Mouse (Mus musculus) forebrain, embryonic 14.5 days (tissue): ENCODE measurements around the gene Zfp986. TPM values are rescaled to one million over a fixed set of nuclear protein-coding genes. Genes with fewer than 3 reads are reported as not detected.
A peak's percentile ranks its signal among the peaks of the same experiment; 100 is the strongest.
"Not testable (repeated sequence)": the region's sequence is repeated elsewhere in the genome, so short reads cannot be mapped to it uniquely, and the experiment has no call there.

ENCODE experiments used
- ATAC-seq: fragments of 200-750 bp; cut with Nextera tagmentation; 2 replicates; pipeline ENCODE4 v1.8.0; 2017; ENCODE audit warnings: mild to moderate bottlenecking, moderate library complexity
- DNase-seq: peaks from one replicate; pipeline ENCODE4 v3.0.0-alpha.2; 2015; ENCODE audit warnings: low spot score
- H3K27ac ChIP-seq: fragments of 300-500 bp; sonication (generic); 2 replicates; pipeline ENCODE4 v1.5.1; 2014; ENCODE audit warnings: low read depth, mild to moderate bottlenecking, control low read depth, low read length, moderate library complexity
- H3K27me3 ChIP-seq: fragments of 300-500 bp; sonication (generic); replicated peaks from 2 replicates; pipeline ENCODE4 v1.6.1; 2014; ENCODE audit warnings: low read length, control low read depth, mixed read lengths; ENCODE audit not compliant: control insufficient read depth, insufficient read depth
- H3K36me3 ChIP-seq: fragments of 300-500 bp; sonication (generic); 2 replicates; pipeline ENCODE4 v1.6.1; 2014; ENCODE audit warnings: low read length, control low read depth; ENCODE audit not compliant: control insufficient read depth, insufficient read depth
- H3K4me1 ChIP-seq: fragments of 300-500 bp; sonication (generic); 2 replicates; pipeline ENCODE4 v1.6.1; 2014; ENCODE audit warnings: antibody characterized with exemption, low read length, control low read depth; ENCODE audit not compliant: control insufficient read depth, insufficient read depth
- H3K4me2 ChIP-seq: fragments of 300-500 bp; sonication (generic); 2 replicates; pipeline ENCODE4 v1.6.1; 2014; ENCODE audit warnings: mild to moderate bottlenecking, control low read depth, low read length
- H3K4me3 ChIP-seq: fragments of 300-500 bp; sonication (generic); 2 replicates; pipeline ENCODE4 v1.5.1; 2014; ENCODE audit warnings: low read depth, low read length, control low read depth
- H3K9ac ChIP-seq: fragments of 300-500 bp; sonication (generic); 2 replicates; pipeline ENCODE4 v1.6.1; 2014; ENCODE audit warnings: mild to moderate bottlenecking, low read length, control low read depth, moderate library complexity
- H3K9me3 ChIP-seq: fragments of 300-500 bp; sonication (generic); replicated peaks from 2 replicates; pipeline ENCODE4 v1.6.1; 2016; ENCODE audit warnings: low read length, control low read depth, mixed read lengths; ENCODE audit not compliant: control insufficient read depth
- WGBS: fragments of 180-500 bp; shearing (Covaris S2); extraction: QIAGEN DNeasy Blood & Tissue Kit; methylation state at CpG from one replicate; pipeline ENCODE4 v1.1.7; 2014; 5-methylcytosine and 5-hydroxymethylcytosine counted together
- polyA plus RNA-seq: library from polyadenylated mRNA; unstranded; fragments of >200 nt; fragmentation: Nextera tagmentation; extraction: Ambion mirVana; gene quantifications from 2 replicates; pipeline ENCODE4 v1.2.1, GENCODE M21; 2014

The Zfp986 gene
- polyA plus RNA-seq, 1 experiment from 2014 or later: not detected

GRCm38 (mm10) chr4:145848891-145849214 is 19.7 kb upstream of the Zfp986 start:
- ATAC-seq: 0 out of 2 replicates have a peak, but pooled peaks have one; percentile 10
- 78% methylated on average over 3 of the region's 3 CpGs for WGBS

GRCm38 (mm10) chr4:145851421-145851820 is 17.2 kb upstream of the Zfp986 start:
- not testable (repeated sequence) for H3K4me1 ChIP-seq, H3K9ac ChIP-seq, H3K27me3 ChIP-seq, ATAC-seq, H3K4me3 ChIP-seq, DNase-seq, H3K4me2 ChIP-seq, H3K27ac ChIP-seq, H3K36me3 ChIP-seq, H3K9me3 ChIP-seq
- 69% methylated on average over 6 of the region's 9 CpGs for WGBS

More at GRCm38 (mm10) chr4:145848891-145849214, 19.7 kb upstream of the Zfp986 start:
- not testable (repeated sequence) for H3K9ac ChIP-seq, H3K4me2 ChIP-seq, H3K36me3 ChIP-seq, H3K27ac ChIP-seq, DNase-seq, H3K27me3 ChIP-seq, H3K4me3 ChIP-seq, H3K9me3 ChIP-seq, H3K4me1 ChIP-seq

- H3K9ac ChIP-seq, H3K36me3 ChIP-seq, H3K27me3 ChIP-seq, H3K4me2 ChIP-seq, H3K4me3 ChIP-seq, H3K4me1 ChIP-seq, H3K27ac ChIP-seq, H3K9me3 ChIP-seq, ATAC-seq, DNase-seq: not testable (repeated sequence)
- 84% methylated on average over 5 of the region's 8 CpGs for WGBS
Observed at GRCm38 (mm10) chr4:145863872-145864271, 4.7 kb upstream of the Zfp986 start.

Other genes with a start within 250 kb of the Zfp986 start
- gene Zfp980, start 198.1 kb upstream of the Zfp986 start, polyA plus RNA-seq: not detected in 2 replicates
- not detected in 2 replicates for gene Zfp987, start 228.5 kb downstream of the Zfp986 start, polyA plus RNA-seq